Mouse (Mus musculus): ENCODE data around the gene Gtf3c1. TPM values are rescaled to one million over a fixed set of nuclear protein-coding genes. Genes with fewer than 3 reads are reported as not detected.

Gene Gtf3c1
- polyA plus RNA-seq, 1 experiment: 40.9 TPM

DNA sequence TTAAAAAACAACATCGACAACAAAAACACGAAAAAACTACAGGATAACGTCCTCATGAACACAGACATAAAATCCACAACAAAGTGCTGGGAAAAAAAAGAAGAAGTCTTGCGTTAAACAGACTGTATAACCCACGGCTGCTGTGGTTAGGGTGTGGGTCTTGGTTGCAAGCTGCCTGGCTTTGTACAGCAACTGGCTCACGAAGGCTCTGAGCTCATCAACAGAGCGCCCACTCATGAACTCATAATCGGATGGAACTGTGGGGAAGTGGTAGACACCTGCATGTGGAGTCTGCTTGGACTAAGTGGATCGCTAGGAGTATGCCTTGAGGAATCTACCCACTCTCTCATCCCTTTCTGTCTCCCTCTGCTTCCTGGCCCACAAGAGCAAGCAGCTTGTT lies 110.5 kb downstream of the Gtf3c1 start:
- no peak overlapping the region for H3K4me3 ChIP-seq (ENCODE audit: low read depth, low read length)
- TF ChIP-seq POLR2A (IDR thresholded peaks at IDR 0.05; ENCODE audit: low read depth, low read length) (no peak), CTCF (IDR thresholded peaks at IDR 0.05; ENCODE audit: extremely low read depth, insufficient read length, insufficient replicate concordance, low read depth, low read length) (no peak)
- no peaks in the 10 kb centered on the region for H3K36me3 ChIP-seq (ENCODE audit: control insufficient read depth, insufficient read depth, low read length)
- H3K4me1 ChIP-seq (ENCODE audit: control insufficient read depth, insufficient read depth, insufficient read length, low read length): 0 out of 2 replicates have a peak, but pooled peaks cover 3% of the 10 kb centered on the region
- WGBS: 78% methylated on average over 9 of the region's 9 CpGs
- H3K27ac ChIP-seq (ENCODE audit: insufficient read depth, low read depth, low read length): no peak overlapping the region; the same call in 1 of the 2 replicates
- no peaks in the 10 kb centered on the region for H3K27me3 ChIP-seq (ENCODE audit: control insufficient read depth, insufficient read depth, low read length)

DNA sequence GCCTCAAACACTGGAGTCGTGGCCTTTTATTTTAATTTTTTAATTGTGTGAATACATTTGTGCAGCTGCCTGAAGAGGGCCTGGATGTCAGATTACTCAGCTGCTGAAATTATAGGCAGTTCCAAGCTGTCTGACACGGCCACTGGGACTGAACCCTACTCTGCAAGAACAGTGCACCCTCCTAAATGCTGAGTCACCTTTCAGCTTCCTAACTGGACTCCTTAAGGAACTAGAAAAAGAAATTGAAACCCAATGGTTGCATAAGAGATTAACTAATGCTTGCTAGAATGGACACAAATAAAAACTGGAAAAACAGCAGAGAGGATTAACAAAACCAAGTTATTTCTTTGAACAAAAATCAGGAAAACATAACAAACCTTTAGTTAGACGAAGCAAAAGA lies 111.2 kb downstream of the Gtf3c1 start:
- TF ChIP-seq CTCF (IDR thresholded peaks at IDR 0.05; ENCODE audit: extremely low read depth, insufficient read length, insufficient replicate concordance, low read depth, low read length) (no peak), POLR2A (IDR thresholded peaks at IDR 0.05; ENCODE audit: low read depth, low read length) (no peak)
- H3K4me1 ChIP-seq (ENCODE audit: control insufficient read depth, insufficient read depth, insufficient read length, low read length): no peaks in the 10 kb centered on the region
- no peaks in the 10 kb centered on the region for H3K36me3 ChIP-seq (ENCODE audit: control insufficient read depth, insufficient read depth, low read length)
- H3K4me3 ChIP-seq (ENCODE audit: low read depth, low read length): no peak overlapping the region
- no peak overlapping the region for H3K27ac ChIP-seq (ENCODE audit: insufficient read depth, low read depth, low read length)
- 46% methylated on average over 3 of the region's 3 CpGs for WGBS
- H3K27me3 ChIP-seq (ENCODE audit: control insufficient read depth, insufficient read depth, low read length): no peaks in the 10 kb centered on the region

DNA sequence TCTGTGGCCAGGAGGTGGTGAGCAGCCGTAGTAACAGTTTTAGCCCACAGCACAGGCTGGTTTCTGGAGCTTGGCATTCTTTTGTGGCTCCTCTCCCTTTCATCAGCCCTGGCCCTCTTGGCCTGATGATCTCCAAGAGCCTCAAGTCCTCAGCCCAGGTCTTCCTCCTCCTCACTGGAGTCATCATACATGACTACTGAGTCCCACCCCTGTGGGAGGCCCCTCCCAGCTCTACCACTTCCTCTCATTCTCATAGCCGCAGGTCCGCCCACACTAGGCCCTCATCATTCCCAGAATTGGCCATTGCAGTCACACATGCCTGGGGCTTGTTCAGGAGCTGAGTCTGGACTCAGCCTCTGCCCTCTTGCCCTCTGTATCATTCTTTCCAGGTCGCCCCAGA lies 113.7 kb downstream of the Gtf3c1 start:
- H3K27me3 ChIP-seq (ENCODE audit: control insufficient read depth, insufficient read depth, low read length): no peaks in the 10 kb centered on the region
- H3K36me3 ChIP-seq (ENCODE audit: control insufficient read depth, insufficient read depth, low read length): no peaks in the 10 kb centered on the region
- 71% methylated on average over 4 of the region's 4 CpGs for WGBS
- 0 out of 2 replicates have a peak overlapping the region, but pooled peaks have one; percentile 20 for H3K27ac ChIP-seq (ENCODE audit: insufficient read depth, low read depth, low read length)
- H3K4me3 ChIP-seq (ENCODE audit: low read depth, low read length): no peak overlapping the region
- TF ChIP-seq CTCF (IDR thresholded peaks at IDR 0.05; ENCODE audit: extremely low read depth, insufficient read length, insufficient replicate concordance, low read depth, low read length) (no peak), POLR2A (IDR thresholded peaks at IDR 0.05; ENCODE audit: low read depth, low read length) (no peak)
- no peaks in the 10 kb centered on the region for H3K4me1 ChIP-seq (ENCODE audit: control insufficient read depth, insufficient read depth, insufficient read length, low read length)

Other genes with a start within 250 kb of the Gtf3c1 start
- gene Nsmce1, start 216.2 kb downstream of the Gtf3c1 start, polyA plus RNA-seq (2012; rRNA removed): 16.7 and 35.8 TPM in 2 replicates
- 31.8 and 51.7 TPM in 2 replicates for gene Il4ra, start 155.7 kb downstream of the Gtf3c1 start, polyA plus RNA-seq (2012; rRNA removed)
- 9.4 and 13.4 TPM in 2 replicates for gene Il21r, start 104.4 kb downstream of the Gtf3c1 start, polyA plus RNA-seq (2012; rRNA removed)
- 9.8 and 17.5 TPM in 2 replicates for gene D430042O09Rik, start 108 bp upstream of the Gtf3c1 start, polyA plus RNA-seq (2012; rRNA removed)

All from small intestine, adult 2 months (tissue).